Mouse (Mus musculus): Measurements from ENCODE around the gene Cdc42se2.

GRCm38 (mm10) chr11:54717893-54718292 is 69.6 kb downstream of the Cdc42se2 start:
- TF ChIP-seq CTCF (IDR thresholded peaks at IDR 0.05; ENCODE audit: low read depth) (no peak), EP300 (IDR thresholded peaks at IDR 0.05; ENCODE audit: low read depth) (no peak)

Data from liver, postnatal 0 days (tissue).